Mouse (Mus musculus): ENCODE results near the gene Gm21887.
"Not testable (repeated sequence)": the region's sequence is repeated elsewhere in the genome, so short reads cannot be mapped to it uniquely, and the experiment has no call there.

Gene Gm21887

DNA sequence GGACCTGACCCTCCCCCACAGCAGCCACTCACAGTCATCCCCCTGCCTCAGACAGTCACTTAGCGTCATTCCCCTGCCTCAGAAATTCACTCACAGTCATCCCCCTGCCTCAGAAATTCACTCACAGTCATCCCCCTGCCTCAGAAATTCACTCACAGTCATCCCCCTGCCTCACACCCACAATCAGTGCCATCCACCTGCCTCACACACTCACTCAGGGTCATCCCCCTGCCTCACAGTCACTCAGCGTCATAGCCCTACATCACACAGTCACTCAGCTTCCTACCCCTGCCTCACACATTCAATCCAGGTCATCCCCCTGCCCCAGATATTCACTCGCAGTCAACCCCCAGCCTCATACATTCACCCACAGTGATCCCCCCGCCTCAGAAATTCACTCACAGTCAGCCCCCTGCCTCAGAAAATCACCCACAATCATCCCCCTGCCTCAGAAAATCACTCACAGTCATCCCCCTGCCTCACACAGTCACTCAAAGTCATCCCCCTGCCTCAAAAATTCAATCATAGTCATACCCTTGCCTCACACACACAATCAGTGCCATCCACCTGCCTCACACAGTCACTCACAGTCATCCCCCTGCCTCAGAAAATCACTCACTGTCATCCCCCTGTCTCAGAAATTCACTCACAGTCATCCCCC, 10.8 kb upstream of the Gm21887 start:
- DNase-seq: not testable (repeated sequence)

DNA sequence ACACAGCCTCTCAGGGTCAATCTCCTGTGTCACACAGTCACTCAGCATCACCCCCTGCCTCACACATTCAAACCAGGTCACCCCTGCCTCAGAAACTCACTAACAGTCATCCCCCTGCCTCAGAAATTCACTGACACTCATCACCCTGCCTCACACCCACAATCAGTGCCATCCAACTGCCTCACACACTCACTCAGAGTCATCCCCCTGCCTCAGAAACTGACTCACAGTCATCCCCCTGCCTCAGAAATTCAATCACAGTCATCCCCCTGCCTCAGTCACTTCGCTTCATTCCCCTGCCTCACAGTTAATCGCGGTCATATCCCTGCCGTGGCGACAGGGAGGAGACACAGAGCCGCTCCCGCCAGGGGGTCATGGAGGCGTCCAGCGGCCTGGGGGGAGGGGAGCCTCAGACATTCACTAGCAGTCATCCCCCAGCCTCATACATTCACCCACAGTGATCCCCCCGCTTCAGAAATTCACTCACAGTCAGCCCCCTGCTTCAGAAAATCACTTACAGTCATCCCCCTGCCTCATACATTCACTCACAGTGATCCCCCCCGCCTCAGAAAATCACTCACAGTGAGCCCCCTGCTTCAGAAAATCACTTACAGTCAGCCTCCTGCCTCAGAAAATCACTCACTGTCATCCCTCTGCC, 10.1 kb upstream of the Gm21887 start:
- peak; percentile 72 for DNase-seq

DNA sequence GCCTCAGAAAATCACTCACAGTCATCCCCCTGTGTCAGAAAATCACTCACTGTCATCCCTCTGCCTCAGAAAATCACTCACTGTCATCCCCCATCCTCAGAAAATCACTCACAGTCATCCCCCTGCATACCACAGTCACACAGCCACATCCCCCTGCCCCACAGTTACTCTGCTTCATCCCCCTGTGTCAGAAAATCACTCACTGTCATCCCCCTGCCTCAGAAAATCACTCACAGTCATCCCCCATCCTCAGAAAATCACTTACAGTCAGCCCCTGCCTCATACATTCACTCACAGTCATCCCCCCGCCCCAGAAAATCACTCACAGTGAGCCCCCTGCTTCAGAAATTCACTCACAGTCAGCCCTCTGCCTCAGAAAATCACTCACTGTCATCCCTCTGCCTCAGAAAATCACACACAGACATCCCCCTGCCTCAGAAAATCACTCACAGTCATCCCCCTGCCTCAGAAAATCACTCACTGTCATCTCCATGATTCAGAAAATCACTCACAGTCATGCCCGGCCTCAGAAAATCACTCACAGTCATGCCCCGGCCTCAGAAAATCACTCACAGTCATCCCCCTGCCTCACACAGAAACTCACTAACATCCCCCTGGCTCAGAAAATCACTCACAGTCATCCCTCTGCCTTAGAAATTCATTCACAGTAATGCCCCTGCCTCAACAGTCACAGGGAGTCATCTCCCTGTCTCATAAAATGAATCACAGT, 9.4 kb upstream of the Gm21887 start:
- DNase-seq: not testable (repeated sequence)

DNA sequence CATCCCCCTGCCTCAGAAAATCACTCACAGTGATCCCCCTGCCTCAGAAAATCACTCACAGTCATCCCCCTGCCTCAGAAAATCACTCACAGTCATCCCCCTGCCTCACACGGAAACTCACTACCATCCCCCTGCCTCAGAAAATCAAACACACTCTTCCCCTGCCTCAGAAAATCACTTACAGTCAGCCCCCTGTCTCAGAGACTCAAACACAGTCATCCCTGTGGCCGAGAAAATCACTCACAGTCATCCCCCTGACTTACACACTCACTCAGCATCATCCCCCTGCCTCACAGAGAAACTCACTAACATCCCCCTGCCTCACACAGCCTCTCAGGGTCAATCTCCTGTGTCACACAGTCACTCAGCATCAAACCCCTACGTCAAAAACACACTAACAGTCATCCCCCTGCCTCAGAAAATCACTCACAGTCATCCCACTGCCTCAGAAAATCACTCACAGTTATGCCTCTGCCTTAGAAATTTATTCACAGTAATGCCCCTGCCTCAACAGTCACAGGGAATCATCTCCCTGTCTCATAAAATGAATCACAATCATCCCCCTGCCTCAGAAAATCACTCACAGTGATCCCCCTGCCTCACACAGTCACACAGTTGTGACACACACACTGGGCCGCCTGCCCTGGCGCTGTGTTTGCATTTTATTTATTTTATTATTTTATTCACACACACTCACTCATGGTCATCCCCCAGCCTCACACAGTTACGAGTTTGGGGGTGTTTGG, 8.6 kb upstream of the Gm21887 start:
- DNase-seq: not testable (repeated sequence)

DNA sequence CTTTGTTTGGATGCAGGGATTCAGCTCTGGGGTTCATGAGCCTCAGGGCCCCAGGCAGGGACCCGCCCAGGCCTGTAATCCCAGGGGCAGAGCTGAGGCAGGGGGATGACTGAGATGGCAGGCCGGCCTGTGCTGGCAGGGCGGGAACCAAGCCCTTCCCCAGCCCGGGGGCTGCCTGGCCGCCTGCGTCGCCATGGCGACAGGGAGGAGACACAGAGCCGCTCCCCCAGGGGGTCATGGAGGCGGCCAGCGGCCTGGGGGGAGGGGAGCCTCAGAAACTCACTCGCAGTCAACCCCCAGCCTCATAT, 8.1 kb upstream of the Gm21887 start:
- not testable (repeated sequence) for DNase-seq

DNA sequence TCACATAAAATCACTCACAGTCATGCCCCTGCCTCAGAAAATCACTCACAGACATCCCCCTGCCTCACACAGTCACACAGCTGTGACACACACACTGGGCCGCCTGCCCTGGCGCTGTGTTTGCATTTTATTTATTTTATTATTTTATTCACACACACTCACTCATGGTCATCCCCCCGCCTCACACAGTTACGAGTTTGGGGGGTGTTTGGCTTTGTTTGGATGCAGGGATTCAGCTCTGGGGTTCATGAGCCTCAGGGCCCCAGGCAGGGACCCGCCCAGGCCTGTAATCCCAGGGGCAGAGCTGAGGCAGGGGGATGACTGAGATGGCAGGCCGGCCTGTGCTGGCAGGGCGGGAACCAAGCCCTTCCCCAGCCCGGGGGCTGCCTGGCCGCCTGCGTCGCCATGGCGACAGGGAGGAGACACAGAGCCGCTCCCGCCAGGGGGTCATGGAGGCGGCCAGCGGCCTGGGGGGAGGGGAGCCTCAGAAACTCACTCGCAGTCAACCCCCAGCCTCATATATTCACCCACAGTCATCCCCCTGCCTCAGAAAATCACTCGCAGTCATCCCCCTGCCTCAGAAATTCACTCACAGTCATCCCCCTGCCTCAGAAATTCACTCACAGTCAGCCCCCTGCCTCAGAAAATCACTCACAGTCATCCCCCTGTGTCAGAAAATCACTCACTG, 6.8 kb upstream of the Gm21887 start:
- DNase-seq: peak; percentile 59

DNA sequence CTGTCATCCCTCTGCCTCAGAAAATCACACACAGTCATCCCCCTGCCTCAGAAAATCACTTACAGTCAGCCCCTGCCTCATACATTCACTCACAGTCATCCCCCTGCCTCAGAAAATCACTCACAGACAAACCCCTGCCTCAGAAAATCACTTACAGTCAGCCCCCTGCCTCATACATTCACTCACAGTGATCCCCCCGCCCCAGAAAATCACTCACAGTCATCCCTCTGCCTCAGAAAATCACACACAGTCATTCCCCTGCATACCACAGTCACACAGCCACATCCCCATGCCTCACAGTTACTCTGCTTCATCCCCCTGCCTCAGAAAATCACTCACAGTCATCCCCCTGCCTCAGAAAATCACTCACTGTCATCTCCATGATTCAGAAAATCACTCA, 5.9 kb upstream of the Gm21887 start:
- not testable (repeated sequence) for DNase-seq

DNA sequence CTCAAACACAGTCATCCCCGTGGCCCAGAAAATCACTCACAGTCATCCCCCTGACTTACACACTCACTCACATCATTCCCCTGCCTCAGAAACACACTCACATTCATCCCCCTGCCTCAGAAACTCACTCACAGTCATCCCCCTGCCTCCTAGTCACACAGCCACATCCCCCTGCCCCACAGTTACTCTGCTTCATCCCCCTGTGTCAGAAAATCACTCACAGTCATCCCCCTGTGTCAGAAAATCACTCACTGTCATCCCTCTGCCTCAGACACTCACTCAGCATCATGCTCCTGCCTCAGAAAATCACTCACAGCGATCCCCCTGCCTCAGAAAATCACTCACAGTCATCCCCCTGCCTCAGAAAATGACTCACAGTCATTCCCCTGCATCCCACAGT, 5.2 kb upstream of the Gm21887 start:
- DNase-seq: not testable (repeated sequence)

DNA sequence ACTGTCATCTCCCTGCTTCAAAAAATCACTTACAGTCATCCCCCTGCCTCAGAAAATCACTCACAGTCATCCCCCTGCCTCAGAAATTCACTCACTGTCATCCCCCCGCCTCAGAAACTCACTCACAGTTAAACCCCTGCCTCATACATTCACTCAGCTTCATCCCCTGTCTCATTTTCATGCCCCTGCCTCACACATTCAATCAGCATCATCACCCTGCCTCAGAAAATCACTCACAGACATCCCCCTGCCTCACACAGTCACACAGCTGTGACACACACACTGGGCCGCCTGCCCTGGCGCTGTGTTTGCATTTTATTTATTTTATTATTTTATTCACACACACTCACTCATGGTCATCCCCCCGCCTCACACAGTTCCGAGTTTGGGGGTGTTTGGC, 4.7 kb upstream of the Gm21887 start:
- DNase-seq: not testable (repeated sequence)

DNA sequence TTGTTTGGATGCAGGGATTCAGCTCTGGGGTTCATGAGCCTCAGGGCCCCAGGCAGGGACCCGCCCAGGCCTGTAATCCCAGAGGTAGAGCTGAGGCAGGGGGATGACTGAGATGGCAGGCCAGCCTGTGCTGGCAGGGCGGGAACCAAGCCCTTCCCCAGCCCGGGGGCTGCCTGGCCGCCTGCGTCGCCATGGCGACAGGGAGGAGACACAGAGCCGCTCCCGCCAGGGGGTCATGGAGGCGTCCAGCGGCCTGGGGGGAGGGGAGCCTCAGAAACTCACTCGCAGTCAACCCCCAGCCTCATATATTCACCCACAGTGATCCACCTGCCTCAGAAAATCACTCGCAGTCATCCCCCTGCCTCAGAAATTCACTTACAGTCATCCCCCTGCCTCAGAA, 4.3 kb upstream of the Gm21887 start:
- DNase-seq: peak; percentile 50

DNA sequence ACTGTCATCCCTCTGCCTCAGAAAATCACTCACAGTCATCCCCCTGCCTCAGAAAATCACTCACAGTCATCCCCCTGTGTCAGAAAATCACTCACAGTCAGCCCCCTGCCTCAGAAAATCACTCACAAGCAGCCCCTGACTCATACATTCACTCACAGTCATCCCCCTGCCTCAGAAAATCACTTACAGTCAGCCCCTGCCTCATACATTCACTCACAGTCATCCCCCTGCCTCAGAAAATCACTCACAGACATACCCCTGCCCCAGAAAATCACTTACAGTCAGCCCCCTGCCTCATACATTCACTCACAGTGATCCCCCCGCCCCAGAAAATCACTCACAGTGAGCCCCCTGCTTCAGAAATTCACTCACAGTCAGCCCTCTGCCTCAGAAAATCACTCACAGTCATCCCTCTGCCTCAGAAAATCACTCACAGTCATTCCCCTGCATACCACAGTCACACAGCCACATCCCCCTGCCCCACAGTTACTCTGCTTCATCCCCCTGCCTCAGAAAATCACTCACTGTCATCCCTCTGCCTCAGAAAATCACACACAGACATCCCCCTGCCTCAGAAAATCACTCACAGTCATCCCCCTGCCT, 3.7 kb upstream of the Gm21887 start:
- not testable (repeated sequence) for DNase-seq

DNA sequence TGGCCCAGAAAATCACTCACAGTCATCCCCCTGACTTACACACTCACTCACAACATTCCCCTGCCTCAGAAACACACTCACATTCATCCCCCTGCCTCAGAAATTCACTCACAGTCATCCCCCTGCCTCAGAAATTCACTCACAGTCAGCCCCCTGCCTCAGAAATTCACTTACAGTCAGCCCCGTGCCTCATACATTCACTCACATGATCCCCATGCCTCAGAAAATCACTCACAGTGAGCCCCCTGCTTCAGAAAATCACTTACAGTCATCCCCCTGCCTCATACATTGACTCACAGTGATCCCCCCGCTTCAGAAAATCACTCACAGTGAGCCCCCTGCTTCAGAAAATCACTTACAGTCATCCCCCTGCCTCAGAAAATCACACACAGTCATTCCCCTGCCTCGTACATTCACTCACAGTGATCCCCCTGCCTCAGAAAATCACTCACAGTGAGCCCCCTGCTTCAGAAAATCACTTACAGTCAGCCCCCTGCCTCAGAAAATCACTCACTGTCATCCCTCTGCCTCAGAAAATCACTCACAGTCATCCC, 2.7 kb upstream of the Gm21887 start:
- not testable (repeated sequence) for DNase-seq

DNA sequence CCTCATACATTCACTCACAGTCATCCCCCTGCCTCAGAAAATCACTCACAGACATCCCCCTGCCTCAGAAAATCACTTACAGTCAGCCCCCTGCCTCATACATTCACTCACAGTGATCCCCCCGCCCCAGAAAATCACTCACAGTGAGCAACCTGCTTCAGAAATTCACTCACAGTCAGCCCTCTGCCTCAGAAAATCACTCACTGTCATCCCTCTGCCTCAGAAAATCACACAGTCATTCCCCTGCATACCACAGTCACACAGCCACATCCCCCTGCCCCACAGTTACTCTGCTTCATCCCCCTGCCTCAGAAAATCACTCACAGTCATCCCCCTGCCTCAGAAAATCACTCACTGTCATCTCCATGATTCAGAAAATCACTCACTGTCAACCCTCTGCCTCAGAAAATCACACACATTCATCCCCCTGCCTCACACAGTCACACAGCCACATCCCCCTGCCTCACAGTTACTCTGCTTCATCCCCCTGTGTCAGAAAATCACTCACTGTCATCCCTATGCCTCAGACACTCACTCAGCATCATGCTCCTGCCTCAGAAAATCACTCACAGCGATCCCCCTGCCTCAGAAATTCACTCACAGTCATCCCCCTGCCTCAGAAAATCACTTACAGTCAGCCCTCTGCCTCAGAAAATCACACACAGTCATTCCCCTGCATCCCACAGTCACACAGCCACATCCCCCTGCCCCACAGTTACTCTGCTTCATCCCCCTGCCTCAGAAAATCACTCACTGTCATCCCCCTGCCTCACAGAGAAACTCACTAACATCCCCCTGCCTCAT, 1.9 kb upstream of the Gm21887 start:
- DNase-seq: not testable (repeated sequence)

DNA sequence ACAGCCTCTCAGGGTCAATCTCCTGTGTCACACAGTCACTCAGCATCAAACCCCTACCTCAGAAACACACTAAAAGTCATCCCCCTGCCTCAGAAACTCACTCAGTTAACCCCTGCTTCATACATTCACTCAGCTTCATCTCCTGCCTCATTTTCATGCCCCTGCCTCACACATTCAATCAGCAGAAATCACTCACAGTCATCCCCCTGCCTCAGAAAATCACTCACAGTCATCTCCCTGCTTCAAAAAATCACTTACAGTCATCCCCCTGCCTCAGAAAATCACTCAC, 1.3 kb upstream of the Gm21887 start:
- DNase-seq: not testable (repeated sequence)

DNA sequence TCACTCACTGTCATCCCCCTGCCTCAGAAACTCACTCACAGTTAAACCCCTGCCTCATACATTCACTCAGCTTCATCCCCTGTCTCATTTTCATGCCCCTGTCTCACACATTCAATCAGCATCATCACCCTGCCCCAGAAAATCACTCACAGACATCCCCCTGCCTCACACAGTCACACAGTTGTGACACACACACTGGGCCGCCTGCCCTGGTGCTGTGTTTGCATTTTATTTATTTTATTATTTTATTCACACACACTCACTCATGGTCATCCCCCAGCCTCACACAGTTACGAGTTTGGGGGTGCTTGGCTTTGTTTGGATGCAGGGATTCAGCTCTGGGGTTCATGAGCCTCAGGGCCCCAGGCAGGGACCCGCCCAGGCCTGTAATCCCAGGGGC, 875 bp upstream of the Gm21887 start:
- DNase-seq: not testable (repeated sequence)

DNA sequence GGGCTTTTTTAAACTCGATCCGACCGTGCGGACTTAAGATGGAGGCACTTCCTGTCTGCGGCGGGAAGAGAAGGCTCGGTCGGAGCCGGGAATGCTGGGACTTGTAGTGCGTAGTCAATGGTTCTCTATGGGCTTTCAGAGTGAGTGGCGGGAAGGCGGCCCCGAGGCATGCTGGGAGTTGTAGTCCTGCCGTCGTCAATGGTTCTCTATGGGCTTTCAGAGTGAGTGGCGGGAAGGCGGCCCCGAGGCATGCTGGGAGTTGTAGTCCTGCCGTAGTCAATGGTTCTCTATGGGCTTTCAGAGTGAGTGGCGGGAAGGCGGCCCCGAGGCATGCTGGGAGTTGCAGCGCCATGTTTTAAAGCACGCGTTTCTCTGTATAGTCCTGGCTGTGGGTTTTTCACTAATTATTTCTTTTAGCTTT, 352 bp downstream of the Gm21887 start:
- DNase-seq: peak; percentile 99

DNA sequence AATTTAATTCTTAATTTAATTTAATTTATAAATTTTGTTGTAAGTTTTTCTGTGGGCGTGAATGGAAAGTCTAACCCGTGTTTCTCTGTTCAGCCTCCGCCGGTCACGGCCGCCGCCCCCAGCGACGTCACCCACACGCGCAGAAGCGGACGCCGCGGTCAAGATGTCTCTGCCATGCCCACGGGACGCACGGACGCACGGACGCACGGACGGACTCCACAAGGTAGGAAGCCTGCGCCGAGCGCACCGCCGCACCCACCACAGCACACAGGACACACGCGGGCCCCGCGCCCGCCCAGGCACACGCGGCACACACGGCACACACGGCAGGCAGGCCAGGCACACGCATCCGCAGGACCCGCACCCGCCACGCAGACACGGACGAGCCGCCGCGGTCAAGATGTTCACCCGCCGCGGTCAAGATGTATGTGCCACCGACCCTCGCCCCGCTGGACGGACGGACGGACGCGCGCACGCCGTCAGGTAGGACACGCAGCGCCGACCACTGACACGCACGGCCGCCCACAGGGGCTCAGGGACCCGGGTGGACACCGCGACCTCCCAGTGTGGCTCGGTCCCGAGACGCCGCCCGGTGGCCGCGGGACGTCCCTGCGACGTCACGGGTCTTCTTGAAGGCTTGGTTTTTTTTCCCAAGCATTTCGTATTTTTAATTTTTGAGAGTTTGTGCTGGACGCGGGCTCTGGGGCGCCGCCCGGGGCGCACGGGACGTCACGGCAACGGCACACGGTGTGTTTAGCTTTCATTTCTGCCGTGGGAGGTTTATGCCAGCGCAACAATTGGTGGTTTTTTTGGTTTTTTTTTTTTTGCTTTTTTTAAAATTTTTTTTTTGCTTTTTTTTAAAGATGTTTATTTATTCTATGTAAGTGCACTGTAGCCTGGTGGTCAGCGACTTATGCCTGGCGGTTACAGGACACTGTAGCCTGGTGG, 1.4 kb downstream of the Gm21887 start:
- DNase-seq: peak; percentile 56

DNA sequence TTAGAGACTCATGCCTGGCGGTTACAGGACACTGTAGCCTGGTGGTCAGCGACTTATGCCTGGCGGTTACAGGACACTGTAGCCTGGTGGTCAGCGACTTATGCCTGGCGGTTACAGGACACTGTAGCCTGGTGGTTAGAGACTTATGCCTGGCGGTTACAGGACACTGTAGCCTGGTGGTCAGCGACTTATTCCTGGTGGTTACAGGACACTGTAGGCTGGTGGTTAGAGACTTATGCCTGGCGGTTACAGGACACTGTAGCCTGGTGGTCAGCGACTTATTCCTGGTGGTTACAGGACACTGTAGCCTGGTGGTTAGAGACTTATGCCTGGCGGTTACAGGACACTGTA, 2.0 kb downstream of the Gm21887 start:
- not testable (repeated sequence) for DNase-seq

DNA sequence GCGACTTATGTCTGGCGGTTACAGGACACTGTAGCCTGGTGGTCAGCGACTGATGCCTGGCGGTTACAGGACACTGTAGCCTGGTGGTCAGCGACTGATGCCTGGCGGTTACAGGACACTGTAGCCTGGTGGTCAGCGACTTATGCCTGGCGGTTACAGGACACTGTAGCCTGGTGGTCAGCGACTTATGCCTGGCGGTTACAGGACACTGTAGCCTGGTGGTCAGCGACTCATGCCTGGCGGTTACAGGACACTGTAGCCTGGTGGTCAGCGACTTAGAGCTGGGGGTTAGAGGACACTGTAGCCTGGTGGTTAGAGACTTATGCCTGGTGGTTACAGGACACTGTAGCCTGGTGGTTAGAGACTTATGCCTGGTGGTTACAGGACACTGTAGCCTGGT, 4.0 kb downstream of the Gm21887 start:
- not testable (repeated sequence) for DNase-seq

DNA sequence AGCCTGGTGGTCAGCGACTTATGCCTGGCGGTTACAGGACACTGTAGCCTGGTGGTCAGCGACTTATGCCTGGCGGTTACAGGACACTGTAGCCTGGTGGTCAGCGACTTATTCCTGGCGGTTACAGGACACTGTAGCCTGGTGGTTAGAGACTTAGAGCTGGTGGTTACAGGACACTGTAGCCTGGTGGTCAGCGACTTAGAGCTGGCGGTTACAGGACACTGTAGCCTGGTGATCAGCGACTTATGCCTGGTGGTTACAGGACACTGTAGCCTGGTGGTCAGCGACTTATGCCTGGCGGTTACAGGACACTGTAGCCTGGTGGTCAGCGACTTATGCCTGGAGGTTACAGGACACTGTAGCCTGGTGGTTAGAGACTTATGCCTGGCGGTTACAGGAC, 4.6 kb downstream of the Gm21887 start:
- DNase-seq: not testable (repeated sequence)

Data from thymus, postnatal 25 days (tissue).